Mouse (Mus musculus): Measurements from ENCODE around the gene Psg23. TPM values are rescaled to one million over a fixed set of nuclear protein-coding genes. Genes with fewer than 3 reads are reported as not detected.
"Not testable (repeated sequence)": the region's sequence is repeated elsewhere in the genome, so short reads cannot be mapped to it uniquely, and the experiment has no call there.

Psg23 gene
- not detected for total RNA-seq (2021)
- polyA plus RNA-seq (2012; rRNA removed) = not detected in 2 replicates
- long read RNA-seq = 0 reads

- not testable (repeated sequence) for DNase-seq
These were observed at the start of gene Psg23 for GRCm38 (mm10) chr7:18616401-18616800. TSS of gene Psg23 (minus strand) at chr7:18616501.

DNA sequence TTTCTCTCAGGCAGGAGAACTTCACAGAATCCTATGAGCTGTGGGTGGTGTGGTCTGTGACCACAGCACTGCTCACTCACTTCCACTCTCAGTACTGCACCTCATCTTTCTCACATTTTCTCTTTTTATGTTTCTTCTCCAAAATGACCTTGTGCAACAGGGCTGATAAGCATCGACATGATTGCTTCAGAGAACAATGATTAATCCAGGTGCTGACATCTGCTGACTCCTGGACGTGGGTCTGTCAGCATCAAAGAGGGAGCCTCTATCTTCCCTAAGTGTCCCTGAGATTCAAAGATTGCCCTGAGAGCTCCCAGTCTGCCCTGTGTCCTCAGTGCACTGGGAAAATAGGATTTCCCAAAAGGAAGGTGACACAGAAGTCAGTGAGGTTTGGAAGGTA, 40.3 kb upstream of the Psg23 start, which contains the start of gene Psg21:
Gene Psg21 (minus strand): TSS at position 101 of the 400 bp plus-strand sequence.
- not testable (repeated sequence) for DNase-seq

DNA sequence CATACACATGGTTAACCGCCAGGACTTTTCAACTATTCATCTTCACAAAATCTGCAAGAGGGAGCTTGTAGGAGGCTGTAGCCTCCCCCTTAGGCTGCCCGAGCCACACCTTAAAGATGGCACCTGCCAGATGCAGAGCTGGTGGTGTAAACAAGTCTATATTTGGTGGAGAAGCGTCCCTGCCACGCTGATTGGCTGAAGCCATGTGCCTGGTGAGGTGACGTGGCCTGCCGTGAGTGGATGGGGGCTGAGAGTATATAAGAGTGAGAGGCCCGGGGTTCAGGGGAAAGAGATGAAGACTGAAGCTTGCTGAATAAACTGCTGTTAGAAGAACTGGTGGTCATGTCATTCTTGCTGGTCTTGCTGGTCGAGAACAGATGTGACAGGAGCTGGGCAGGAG, 10.6 kb upstream of the Psg23 start:
- not testable (repeated sequence) for DNase-seq

DNA sequence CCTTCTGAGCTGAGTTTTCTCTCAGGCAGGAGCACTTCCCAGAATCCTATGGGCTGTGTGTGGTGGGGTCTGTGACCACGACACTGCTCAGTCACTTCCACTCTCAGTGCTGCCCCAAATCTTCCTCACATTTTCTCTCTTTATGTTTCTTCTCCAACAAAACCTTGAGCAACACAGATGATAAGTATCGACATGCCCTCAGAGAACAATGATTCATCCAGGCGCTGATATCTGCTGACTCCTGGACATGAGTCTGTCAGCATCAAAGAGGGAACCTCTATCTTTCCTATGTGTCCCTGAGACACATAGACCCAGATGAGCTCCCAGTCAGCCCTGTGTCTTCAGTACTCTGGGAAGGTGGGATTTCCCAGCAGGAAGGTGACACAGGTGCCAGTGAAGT, 49.1 kb downstream of the Psg23 start, which contains the start of gene Psg27:
Gene Psg27 (minus strand): TSS at position 101 of the 400 bp plus-strand sequence.
- DNase-seq = no peak

GRCm38 (mm10) chr7:18559850-18560249, 56.5 kb downstream of the Psg23 start:
- no peak for DNase-seq

Other genes starting within 250 kb of the Psg23 start
- gene Psg28, start 184.5 kb downstream of the Psg23 start, total RNA-seq (2021) = not detected
- not detected in 2 replicates for gene Psg28, start 184.5 kb downstream of the Psg23 start, polyA plus RNA-seq (2012; rRNA removed)
- not detected for gene Psg26, start 132.3 kb downstream of the Psg23 start, total RNA-seq (2021)
- not detected in 2 replicates for gene Psg26, start 132.3 kb downstream of the Psg23 start, polyA plus RNA-seq (2012; rRNA removed)
- not detected for gene Psg25, start 84.2 kb downstream of the Psg23 start, total RNA-seq (2021)
- gene Psg25, start 84.2 kb downstream of the Psg23 start, polyA plus RNA-seq (2012; rRNA removed) = not detected in 2 replicates
- not detected for gene Psg27, start 49.2 kb downstream of the Psg23 start, total RNA-seq (2021)
- not detected in 2 replicates for gene Psg27, start 49.2 kb downstream of the Psg23 start, polyA plus RNA-seq (2012; rRNA removed)
- gene Psg21, start 40.2 kb upstream of the Psg23 start, total RNA-seq (2021) = not detected
- gene Psg21, start 40.2 kb upstream of the Psg23 start, polyA plus RNA-seq (2012; rRNA removed) = not detected in 2 replicates
- not detected for gene Psg20, start 69.7 kb upstream of the Psg23 start, total RNA-seq (2021)
- not detected in 2 replicates for gene Psg20, start 69.7 kb upstream of the Psg23 start, polyA plus RNA-seq (2012; rRNA removed)
- gene Psg22, start 101.6 kb upstream of the Psg23 start, total RNA-seq (2021) = not detected
- gene Psg22, start 101.6 kb upstream of the Psg23 start, polyA plus RNA-seq (2012; rRNA removed) = not detected in 2 replicates
- gene Psg19, start 182.0 kb upstream of the Psg23 start, total RNA-seq (2021) = not detected
- gene Psg19, start 182.0 kb upstream of the Psg23 start, polyA plus RNA-seq (2012; rRNA removed) = not detected in 2 replicates
- not detected for gene Psg17, start 205.1 kb upstream of the Psg23 start, total RNA-seq (2021)
- gene Psg17, start 205.1 kb upstream of the Psg23 start, polyA plus RNA-seq (2012; rRNA removed) = not detected in 2 replicates
- 1 to 10 TPM; 7.0 to 7.5 TPM for gene Mill2, start 223.5 kb upstream of the Psg23 start, total RNA-seq (2021)
- 4.6 and 4.9 TPM in 2 replicates for gene Mill2, start 223.5 kb upstream of the Psg23 start, polyA plus RNA-seq (2012; rRNA removed)

Measured in adrenal gland, adult 2 months (tissue).